Mouse (Mus musculus): ENCODE results near the gene Rundc3b.

DNA sequence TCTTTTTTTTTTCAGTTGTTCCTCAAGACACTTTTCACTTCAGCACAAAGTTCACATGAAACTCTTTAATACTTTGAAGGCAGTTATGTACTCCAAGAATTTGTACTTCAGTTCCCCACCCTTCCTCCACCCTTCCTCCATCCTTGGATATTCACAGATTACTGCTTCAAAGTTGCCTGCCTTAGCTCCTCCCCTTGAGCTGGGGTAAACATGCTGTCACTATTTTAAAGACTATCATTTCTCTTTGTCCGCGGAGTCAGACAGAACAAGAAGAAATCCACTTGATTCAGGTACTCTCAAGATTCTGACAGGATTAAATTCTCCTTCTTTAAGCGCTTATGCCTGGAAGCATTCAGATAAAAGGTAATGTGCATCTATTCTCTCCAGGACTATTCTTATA is 55.9 kb downstream of the Rundc3b start:
- TF ChIP-seq TAL1 (IDR thresholded peaks at IDR 0.05; ENCODE audit: low read length) (no peak), GATA1 (IDR thresholded peaks at IDR 0.05; ENCODE audit: low read length) (no peak)

Data from erythroblast, embryonic 14.5 days (primary cell).